Mouse (Mus musculus): ENCODE measurements around the gene Cpt1b. TPM values are rescaled to one million over a fixed set of nuclear protein-coding genes. Genes with fewer than 3 reads are reported as not detected.

The Cpt1b gene
- total RNA-seq (2014; rRNA removed): 2.4 and 4.7 TPM in 2 replicates
- 1.7 and 2.2 TPM in 2 replicates for polyA plus RNA-seq (2015; fragmentation: Nextera tagmentation; extraction: Ambion mirVana)

DNA sequence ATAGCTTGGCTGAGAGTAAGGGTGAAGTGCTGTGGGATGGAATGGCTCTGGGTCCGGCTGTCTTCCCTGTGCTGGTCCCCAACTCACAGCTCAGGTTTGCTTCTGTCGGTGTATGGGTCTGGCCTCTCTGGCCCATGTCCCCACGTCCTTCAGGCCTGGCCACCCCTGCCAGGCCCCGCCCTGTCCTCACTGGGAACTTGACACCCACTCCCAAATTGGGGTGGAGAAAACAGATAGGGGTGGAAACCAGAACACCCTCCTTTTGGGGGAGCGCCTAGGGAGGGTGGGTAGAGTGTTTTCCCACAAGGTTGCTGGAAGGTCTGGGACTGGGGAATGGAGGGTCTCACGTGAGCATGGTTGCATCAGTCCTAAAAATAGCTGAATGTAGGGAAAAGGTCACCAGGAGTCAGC lies at the start of gene Cpt1b:
Cpt1b (minus strand) TSS at position 153 of the 411 bp plus-strand sequence.
- WGBS: 40% methylated on average over 6 of the region's 6 CpGs
- Histone ChIP-seq H3K27ac (ENCODE audit: low read depth, low read length) (no peak within 1 kb of the TSS), H3K9ac (replicated peaks; ENCODE audit: low read length, poor library complexity, severe bottlenecking) (no peak within 1 kb of the TSS), H3K4me2 (ENCODE audit: low read depth, low read length, poor library complexity, severe bottlenecking) (no peak within 1 kb of the TSS), H3K9me3 (ENCODE audit: low read length) (no peaks in the 10 kb centered on the region), H3K36me3 (ENCODE audit: insufficient read depth, low read length) (peaks cover 24% of the 10 kb centered on the region), H3K4me1 (ENCODE audit: insufficient read depth, low read length) (no peaks in the 10 kb centered on the region), H3K27me3 (ENCODE audit: insufficient read depth, low read length) (no peaks in the 10 kb centered on the region), H3K4me3 (ENCODE audit: low read depth, low read length) (no peak within 1 kb of the TSS)
- DNase-seq (ENCODE audit: low spot score): no peak
- TF ChIP-seq CTCF (IDR thresholded peaks at IDR 0.05): no peak
- ATAC-seq (ENCODE audit: low FRiP score): no peak

- Histone ChIP-seq H3K4me3 (ENCODE audit: low read depth, low read length) (peak overlapping the region; percentile 47; the same call in 1 of the 2 replicates), H3K4me2 (ENCODE audit: low read depth, low read length, poor library complexity, severe bottlenecking) (peak overlapping the region; percentile 69), H3K9ac (replicated peaks; ENCODE audit: low read length, poor library complexity, severe bottlenecking) (peak overlapping the region; percentile 65), H3K27me3 (ENCODE audit: insufficient read depth, low read length) (no peaks in the 10 kb centered on the region), H3K36me3 (ENCODE audit: insufficient read depth, low read length) (0 out of 2 replicates have a peak, but pooled peaks cover 3% of the 10 kb centered on the region), H3K27ac (ENCODE audit: low read depth, low read length) (no peak overlapping the region), H3K9me3 (ENCODE audit: low read length) (no peaks in the 10 kb centered on the region), H3K4me1 (ENCODE audit: insufficient read depth, low read length) (peaks cover 14% of the 10 kb centered on the region)
- ATAC-seq (ENCODE audit: low FRiP score) (no peak), DNase-seq (ENCODE audit: low spot score) (no peak)
- 96% methylated on average over 7 of the region's 7 CpGs for WGBS
- TF ChIP-seq CTCF (IDR thresholded peaks at IDR 0.05): no peak
Observed at GRCm38 (mm10) chr15:89475293-89475600, 49.6 kb upstream of the Cpt1b start.

GRCm38 (mm10) chr15:89474596-89475292 lies 49.1 kb upstream of the Cpt1b start:
- ATAC-seq (ENCODE audit: low FRiP score) (no peak), DNase-seq (ENCODE audit: low spot score) (no peak)
- WGBS: 90% methylated on average over 19 of the region's 19 CpGs
- H3K9ac ChIP-seq (replicated peaks; ENCODE audit: low read length, poor library complexity, severe bottlenecking): no peak overlapping the region
- no peak overlapping the region for H3K4me3 ChIP-seq (ENCODE audit: low read depth, low read length)
- H3K4me2 ChIP-seq (ENCODE audit: low read depth, low read length, poor library complexity, severe bottlenecking): peak overlapping the region; percentile 69; the same call in 1 of the 2 replicates
- no peaks in the 10 kb centered on the region for H3K9me3 ChIP-seq (ENCODE audit: low read length)
- no peak overlapping the region for H3K27ac ChIP-seq (ENCODE audit: low read depth, low read length)
- H3K27me3 ChIP-seq (ENCODE audit: insufficient read depth, low read length): no peaks in the 10 kb centered on the region
- 0 out of 2 replicates have a peak, but pooled peaks cover 3% of the 10 kb centered on the region for H3K36me3 ChIP-seq (ENCODE audit: insufficient read depth, low read length)
- TF ChIP-seq CTCF (IDR thresholded peaks at IDR 0.05): no peak
- peaks cover 14% of the 10 kb centered on the region for H3K4me1 ChIP-seq (ENCODE audit: insufficient read depth, low read length)

- no peak overlapping the region for H3K27ac ChIP-seq (ENCODE audit: low read depth, low read length)
- no peak for TF ChIP-seq CTCF (IDR thresholded peaks at IDR 0.05)
- WGBS: 96% methylated on average over 8 of the region's 8 CpGs
- H3K4me1 ChIP-seq (ENCODE audit: insufficient read depth, low read length): peaks cover 14% of the 10 kb centered on the region
- H3K36me3 ChIP-seq (ENCODE audit: insufficient read depth, low read length): 0 out of 2 replicates have a peak, but pooled peaks cover 3% of the 10 kb centered on the region
- no peak overlapping the region for H3K4me2 ChIP-seq (ENCODE audit: low read depth, low read length, poor library complexity, severe bottlenecking)
- no peaks in the 10 kb centered on the region for H3K9me3 ChIP-seq (ENCODE audit: low read length)
- no peak overlapping the region for H3K9ac ChIP-seq (replicated peaks; ENCODE audit: low read length, poor library complexity, severe bottlenecking)
- DNase-seq (ENCODE audit: low spot score) (no peak), ATAC-seq (ENCODE audit: low FRiP score) (no peak)
- H3K4me3 ChIP-seq (ENCODE audit: low read depth, low read length): no peak overlapping the region
- no peaks in the 10 kb centered on the region for H3K27me3 ChIP-seq (ENCODE audit: insufficient read depth, low read length)
Observed at GRCm38 (mm10) chr15:89473921-89474320, 48.3 kb upstream of the Cpt1b start.

GRCm38 (mm10) chr15:89473370-89473769 lies 47.7 kb upstream of the Cpt1b start:
- H3K4me1 ChIP-seq (ENCODE audit: insufficient read depth, low read length): peaks cover 14% of the 10 kb centered on the region
- no peak for ATAC-seq (ENCODE audit: low FRiP score)
- no peak overlapping the region for H3K4me2 ChIP-seq (ENCODE audit: low read depth, low read length, poor library complexity, severe bottlenecking)
- H3K9ac ChIP-seq (replicated peaks; ENCODE audit: low read length, poor library complexity, severe bottlenecking): no peak overlapping the region
- 0 out of 2 replicates have a peak, but pooled peaks cover 3% of the 10 kb centered on the region for H3K36me3 ChIP-seq (ENCODE audit: insufficient read depth, low read length)
- H3K27me3 ChIP-seq (ENCODE audit: insufficient read depth, low read length): no peaks in the 10 kb centered on the region
- DNase-seq (ENCODE audit: low spot score): no peak
- no peak overlapping the region for H3K4me3 ChIP-seq (ENCODE audit: low read depth, low read length)
- WGBS: 80% methylated on average over 9 of the region's 9 CpGs
- TF ChIP-seq CTCF (IDR thresholded peaks at IDR 0.05): no peak
- H3K27ac ChIP-seq (ENCODE audit: low read depth, low read length): no peak overlapping the region
- H3K9me3 ChIP-seq (ENCODE audit: low read length): no peaks in the 10 kb centered on the region

- peaks cover 11% of the 10 kb centered on the region for H3K4me1 ChIP-seq (ENCODE audit: insufficient read depth, low read length)
- H3K9me3 ChIP-seq (ENCODE audit: low read length): no peaks in the 10 kb centered on the region
- DNase-seq (ENCODE audit: low spot score) (no peak), ATAC-seq (ENCODE audit: low FRiP score) (no peak)
- H3K4me3 ChIP-seq (ENCODE audit: low read depth, low read length): no peak overlapping the region
- TF ChIP-seq CTCF (IDR thresholded peaks at IDR 0.05): no peak
- H3K9ac ChIP-seq (replicated peaks; ENCODE audit: low read length, poor library complexity, severe bottlenecking): no peak overlapping the region
- H3K27me3 ChIP-seq (ENCODE audit: insufficient read depth, low read length): no peaks in the 10 kb centered on the region
- 0 out of 2 replicates have a peak, but pooled peaks cover 3% of the 10 kb centered on the region for H3K36me3 ChIP-seq (ENCODE audit: insufficient read depth, low read length)
- H3K27ac ChIP-seq (ENCODE audit: low read depth, low read length): no peak overlapping the region
- WGBS: 82% methylated on average over 4 of the region's 4 CpGs
- no peak overlapping the region for H3K4me2 ChIP-seq (ENCODE audit: low read depth, low read length, poor library complexity, severe bottlenecking)
Observed at GRCm38 (mm10) chr15:89471476-89471875, 45.8 kb upstream of the Cpt1b start.
